Mouse (Mus musculus): ENCODE results near the gene Scnm1.

Scnm1 gene

DNA sequence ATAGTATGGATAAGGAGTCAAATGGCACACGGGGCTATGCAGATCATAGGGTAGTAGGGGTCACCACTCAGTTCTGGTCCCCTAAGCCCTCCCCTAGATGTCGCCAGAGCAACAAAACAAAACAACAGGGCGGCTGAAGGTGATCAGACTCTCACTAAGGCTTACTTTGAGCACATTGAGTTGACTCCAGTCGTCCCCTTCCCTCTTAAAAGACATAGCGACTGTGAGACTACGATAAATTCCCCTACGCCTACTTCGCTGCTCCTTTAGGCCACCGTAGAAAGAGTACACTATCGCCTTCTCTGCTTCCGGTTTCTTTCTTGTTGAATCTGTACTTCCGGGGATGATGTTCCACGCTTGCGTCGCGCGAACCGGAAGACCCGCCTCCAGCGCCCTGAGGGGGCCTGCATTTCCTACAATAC is at the start of gene Scnm1, which contains the start of gene Lysmd1:
Scnm1 (minus strand) TSS at position 332 of the 422 bp plus-strand sequence.
Lysmd1 (plus strand) TSS at position 409 of the 422 bp plus-strand sequence.
- DNase-seq (ENCODE audit: low read depth, low spot score): peak; percentile 87

DNA sequence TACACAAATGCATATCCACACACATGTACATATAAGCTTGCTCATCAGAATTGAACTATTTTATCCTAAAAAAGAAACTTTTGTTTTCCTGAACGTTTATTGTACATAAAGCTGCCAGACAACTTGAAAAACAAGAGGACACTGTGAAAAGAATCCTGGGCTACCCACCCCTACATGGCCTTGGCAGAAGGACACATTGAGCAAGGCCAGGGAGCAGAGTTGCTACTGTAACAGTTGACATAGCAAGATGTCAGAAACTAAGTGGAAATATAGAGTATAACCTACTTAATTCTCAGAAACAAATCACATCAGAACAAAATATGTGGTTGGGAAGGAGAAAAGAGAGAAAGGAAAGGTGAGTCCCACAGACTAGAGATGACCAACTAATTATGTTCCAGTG is 48.0 kb upstream of the Scnm1 start:
- no peak for DNase-seq (ENCODE audit: low read depth, low spot score)

GRCm38 (mm10) chr3:95179890-95180289 is 46.1 kb upstream of the Scnm1 start:
- no peak for DNase-seq (ENCODE audit: low read depth, low spot score)

GRCm38 (mm10) chr3:95178948-95179347 is 45.1 kb upstream of the Scnm1 start:
- DNase-seq (ENCODE audit: low read depth, low spot score): no peak

DNA sequence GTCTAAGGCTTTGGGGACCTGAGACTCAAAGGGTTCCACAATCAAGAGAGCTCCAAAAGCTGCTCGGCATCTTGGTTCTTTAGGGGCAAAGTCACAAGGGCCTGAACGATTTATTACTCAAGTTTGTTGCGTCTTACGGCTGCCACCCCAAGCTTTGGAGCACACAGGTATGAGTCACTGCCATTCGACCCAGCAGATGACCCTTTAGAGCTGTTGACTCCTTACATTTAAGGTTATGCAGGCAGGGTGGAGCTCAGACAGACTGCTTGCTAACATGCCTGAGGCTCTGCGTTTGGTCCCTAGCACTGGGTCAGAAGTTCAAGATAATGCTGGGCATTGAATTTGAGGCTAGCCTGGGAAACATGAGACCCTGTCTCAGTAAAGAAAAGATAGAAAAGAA is 43.8 kb upstream of the Scnm1 start:
- no peak for DNase-seq (ENCODE audit: low read depth, low spot score)

DNA sequence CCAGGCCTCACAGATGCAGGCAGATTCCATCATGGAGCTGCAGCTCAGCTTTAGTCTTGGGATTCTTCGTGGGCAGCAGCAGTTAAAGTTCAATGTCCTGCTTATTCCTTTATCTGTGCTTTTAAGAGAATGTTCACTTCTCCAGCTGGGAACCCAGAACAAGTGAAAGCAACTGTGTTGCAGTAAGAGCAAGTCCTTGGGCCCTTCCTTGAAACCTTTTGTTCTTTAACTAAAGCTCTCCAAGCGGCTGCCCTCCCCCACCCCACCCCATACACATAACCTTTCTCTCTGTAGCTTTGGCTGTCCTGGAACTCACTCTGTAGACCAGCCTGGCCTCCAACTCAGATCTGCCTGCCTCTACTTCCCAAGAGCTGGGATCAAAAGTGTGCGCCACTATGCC is 42.7 kb upstream of the Scnm1 start:
- no peak for DNase-seq (ENCODE audit: low read depth, low spot score)

- no peak for DNase-seq (ENCODE audit: low read depth, low spot score)
These were observed 40.3 kb upstream of the Scnm1 start for GRCm38 (mm10) chr3:95174011-95174592.

GRCm38 (mm10) chr3:95173256-95173949 is 39.6 kb upstream of the Scnm1 start:
- no peak for DNase-seq (ENCODE audit: low read depth, low spot score)

GRCm38 (mm10) chr3:95172526-95173255 is 38.9 kb upstream of the Scnm1 start:
- DNase-seq (ENCODE audit: low read depth, low spot score): no peak

- no peak for DNase-seq (ENCODE audit: low read depth, low spot score)
These were observed 37.3 kb upstream of the Scnm1 start for GRCm38 (mm10) chr3:95171105-95171504.

GRCm38 (mm10) chr3:95169996-95170395 is 36.2 kb upstream of the Scnm1 start:
- no peak for DNase-seq (ENCODE audit: low read depth, low spot score)

- DNase-seq (ENCODE audit: low read depth, low spot score): no peak
These were observed 31.0 kb upstream of the Scnm1 start for GRCm38 (mm10) chr3:95164840-95165239.

DNA sequence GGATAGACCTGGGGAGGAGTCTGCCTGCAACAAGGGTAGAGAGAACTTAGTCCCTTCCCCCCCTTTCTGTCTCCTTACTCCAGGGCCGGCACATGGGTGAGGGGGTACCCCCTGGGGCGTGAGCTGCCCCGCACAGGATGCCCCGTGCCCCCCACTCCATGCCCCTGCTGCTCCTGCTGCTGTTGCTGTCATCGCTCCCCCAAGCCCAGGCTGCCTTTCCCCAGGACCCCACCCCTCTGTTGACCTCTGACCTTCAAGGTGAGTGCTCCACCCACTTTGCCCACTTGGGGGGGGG is 30.4 kb upstream of the Scnm1 start:
- DNase-seq (ENCODE audit: low read depth, low spot score): no peak

DNA sequence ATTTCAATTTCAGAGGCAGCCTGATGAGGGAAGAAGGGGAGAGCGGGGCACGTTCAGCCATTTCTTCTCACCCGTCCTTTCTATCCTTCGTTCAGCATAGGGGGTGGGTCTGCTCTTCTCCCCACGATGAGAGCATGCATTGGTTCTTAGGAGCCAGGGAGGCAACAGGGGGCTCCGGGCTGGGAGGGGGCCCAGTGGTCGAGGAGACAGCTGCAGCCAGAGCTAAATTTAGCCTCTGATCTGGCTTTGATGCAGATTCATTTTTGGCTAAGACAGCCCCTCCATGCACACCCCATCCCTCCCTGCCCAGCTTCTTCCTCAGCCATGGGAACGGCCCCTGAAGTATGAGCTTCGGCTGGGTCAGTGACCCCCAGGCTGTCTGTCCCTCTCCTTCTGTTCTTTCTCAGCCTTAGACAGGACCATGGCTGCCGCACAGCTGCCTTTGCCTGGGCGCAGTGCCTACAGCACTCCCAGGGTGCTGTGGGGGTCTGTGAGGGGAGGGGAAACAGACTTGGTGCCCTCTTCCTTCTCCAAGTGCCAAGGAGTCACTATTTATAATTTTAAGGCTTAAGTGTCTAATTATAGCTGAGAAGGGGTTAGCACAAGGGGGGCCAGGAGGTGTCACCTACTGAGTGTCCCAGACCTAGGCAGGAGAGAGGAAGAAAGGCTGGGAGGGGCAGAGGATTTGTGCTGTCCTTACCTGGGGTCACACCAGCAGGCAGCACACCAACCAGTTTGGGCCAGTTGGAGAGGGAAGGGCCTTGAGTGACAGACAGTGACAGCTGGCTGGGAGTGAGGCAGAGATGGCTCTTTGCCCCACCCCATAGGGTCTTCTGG is 29.8 kb upstream of the Scnm1 start:
- DNase-seq (ENCODE audit: low read depth, low spot score): no peak

- no peak for DNase-seq (ENCODE audit: low read depth, low spot score)
These were observed 28.5 kb upstream of the Scnm1 start for GRCm38 (mm10) chr3:95162345-95162628.

- DNase-seq (ENCODE audit: low read depth, low spot score): no peak
These were observed 28.0 kb upstream of the Scnm1 start for GRCm38 (mm10) chr3:95161618-95162344.

DNA sequence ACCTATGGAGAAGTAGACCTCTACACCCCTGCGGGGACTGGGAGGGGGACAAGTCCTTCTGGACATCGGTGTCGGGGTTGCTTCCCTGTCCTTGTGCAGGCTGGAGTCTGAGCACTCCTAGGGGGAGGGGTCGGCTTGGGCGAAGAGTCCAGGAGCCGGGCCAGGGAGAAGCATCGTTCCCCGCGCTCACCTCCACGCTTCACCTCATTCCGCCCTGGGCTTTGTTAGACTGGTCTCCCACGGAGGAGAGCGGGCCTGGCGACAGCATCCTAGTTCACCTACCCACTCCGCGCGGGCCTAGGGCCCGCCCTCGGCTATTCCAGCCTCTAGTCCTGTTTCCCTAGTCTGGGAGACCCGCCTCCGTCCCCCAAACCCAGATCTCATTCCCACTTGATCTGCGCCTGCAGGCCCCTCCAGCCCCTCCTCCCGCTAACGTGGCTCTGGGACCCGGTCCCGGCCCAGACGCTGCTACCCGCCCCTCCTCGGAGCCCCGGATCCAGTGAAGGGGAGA is 27.3 kb upstream of the Scnm1 start:
- DNase-seq (ENCODE audit: low read depth, low spot score): no peak

GRCm38 (mm10) chr3:95159987-95160963 is 26.5 kb upstream of the Scnm1 start, which contains the start of gene Sema6c:
Gene Sema6c (plus strand): TSS chr3:95160457.
- DNase-seq (ENCODE audit: low read depth, low spot score): peak; percentile 74

GRCm38 (mm10) chr3:95159511-95159986 is 25.7 kb upstream of the Scnm1 start:
- DNase-seq (ENCODE audit: low read depth, low spot score): no peak

DNA sequence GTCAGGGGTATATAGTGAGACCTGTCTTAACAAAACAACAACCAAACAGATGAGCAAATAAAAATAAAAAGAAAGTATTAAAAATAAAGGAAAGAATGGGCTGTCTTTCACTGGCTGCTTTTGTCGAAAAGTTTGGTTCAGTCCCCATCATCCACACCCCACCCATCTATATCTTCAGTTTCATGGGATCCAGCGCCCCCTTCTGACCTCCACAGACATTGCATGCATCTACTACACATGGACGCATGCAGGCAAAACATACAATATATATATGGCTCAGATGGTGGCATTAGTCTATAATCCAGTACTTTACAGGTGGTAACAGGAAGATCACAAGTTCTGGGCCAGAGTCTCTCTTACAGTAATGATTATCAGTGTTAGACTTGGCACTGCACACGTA is 20.1 kb upstream of the Scnm1 start:
- DNase-seq (ENCODE audit: low read depth, low spot score): no peak

All from retina, adult 2 months (tissue).